ENCODE assay signal across 11 mouse cellular contexts in the genomic region with DNA sequence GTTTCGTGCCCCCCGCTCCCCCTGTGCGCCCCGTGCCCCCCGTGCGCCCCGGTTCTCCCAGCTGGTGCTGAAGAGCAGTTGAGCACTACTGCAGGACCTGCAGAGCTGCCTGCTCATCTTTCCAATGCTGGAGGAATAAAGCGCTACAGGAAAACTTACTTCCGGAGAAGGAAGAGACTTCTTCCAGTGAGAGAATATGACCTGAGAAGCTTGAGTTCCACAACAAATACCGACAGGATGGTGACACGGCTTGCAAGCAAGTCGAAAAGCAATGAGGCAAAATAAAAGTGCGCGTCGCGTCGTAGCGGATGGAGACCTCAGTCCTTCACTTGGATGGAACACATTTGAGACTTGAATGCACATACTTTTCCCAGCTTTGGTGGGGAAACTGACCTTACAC. TPM values are rescaled to one million over a fixed set of nuclear protein-coding genes. Genes with fewer than 3 reads are reported as not detected.
DNase-seq lines count a peak whose midpoint lies in the region; ATAC-seq lines count a peak whose summit lies in the region.
"Had no signal": no experiment of that assay in that cellular context is flagged by ENCODE, and none has a peak within 500 bp of the region (broad histone marks: within the 10 kb centered on the region; RNA-seq: fewer than 3 reads in every experiment).

No protein-coding gene starts in this region.

- H3K36me3 ChIP-seq in heart, embryonic 12.5 days: peaks cover 24% of the 10 kb centered on the region
- peaks cover 2% of the 10 kb centered on the region; the same call in 1 of the 2 replicates for H3K36me3 ChIP-seq in forebrain, embryonic 16.5 days (ENCODE audit: control insufficient read depth, insufficient read depth)
- H3K36me3 ChIP-seq in midbrain, embryonic 13.5 days: peaks cover 28% of the 10 kb centered on the region
- H3K36me3 ChIP-seq: liver, embryonic 12.5 days had no signal

- no peak for DNase-seq in heart, adult 18-20 months
- peak; percentile 58 for DNase-seq in R1 (ENCODE audit: low read depth, low spot score)
- DNase-seq in frontal cortex, postnatal 25 days (ENCODE audit: low spot score in 2 of 2): no peak
- no peak for DNase-seq in adrenal gland, adult 2 months
- no peak for DNase-seq in kidney, adult 11 months

- H3K9me3 ChIP-seq in heart, embryonic 12.5 days (replicated peaks): no peaks in the 10 kb centered on the region
- H3K9me3 ChIP-seq in forebrain, embryonic 16.5 days (ENCODE audit: control insufficient read depth, low read length): no peaks in the 10 kb centered on the region
- no peaks in the 10 kb centered on the region for H3K9me3 ChIP-seq in midbrain, embryonic 13.5 days
- H3K9me3 ChIP-seq: liver, embryonic 12.5 days had no signal

- peak overlapping the region; percentile 59 for H3K4me2 ChIP-seq in heart, embryonic 12.5 days
- peak overlapping the region; percentile 16; the same call in 1 of the 2 replicates for H3K4me2 ChIP-seq in forebrain, embryonic 16.5 days (ENCODE audit: low read length)
- H3K4me2 ChIP-seq in midbrain, embryonic 13.5 days (replicated peaks): peak overlapping the region; percentile 55
- H3K4me2 ChIP-seq: liver, embryonic 12.5 days had no signal

- peaks cover 13% of the 10 kb centered on the region for H3K27me3 ChIP-seq in heart, embryonic 12.5 days (replicated peaks)
- peaks cover 5% of the 10 kb centered on the region; the same call in 1 of the 2 replicates for H3K27me3 ChIP-seq in forebrain, embryonic 16.5 days (replicated peaks; ENCODE audit: control insufficient read depth, insufficient read depth, low read length)
- H3K27me3 ChIP-seq in midbrain, embryonic 13.5 days: peaks cover 16% of the 10 kb centered on the region

- H3K4me1 ChIP-seq in heart, embryonic 12.5 days (replicated peaks): no peaks in the 10 kb centered on the region
- 0 out of 2 replicates have a peak, but pooled peaks cover 3% of the 10 kb centered on the region for H3K4me1 ChIP-seq in forebrain, embryonic 16.5 days (replicated peaks; ENCODE audit: control insufficient read depth, insufficient read depth, low read length)
- H3K4me1 ChIP-seq in midbrain, embryonic 13.5 days (replicated peaks): 0 out of 2 replicates have a peak, but pooled peaks cover 3% of the 10 kb centered on the region
- H3K4me1 ChIP-seq: liver, embryonic 12.5 days had no signal

- 37% methylated on average over 18 of the region's 18 CpGs for WGBS in heart, embryonic 12.5 days
- WGBS in forebrain, embryonic 16.5 days: 36% methylated on average over 18 of the region's 18 CpGs
- 37% methylated on average over 18 of the region's 18 CpGs for WGBS in midbrain, embryonic 13.5 days

- H3K4me3 ChIP-seq in heart, embryonic 12.5 days: peak overlapping the region; percentile 24
- 0 out of 2 replicates have a peak overlapping the region, but pooled peaks have one; percentile 15 for H3K4me3 ChIP-seq in forebrain, embryonic 16.5 days (replicated peaks; ENCODE audit: low read length)
- peak overlapping the region; percentile 29 for H3K4me3 ChIP-seq in midbrain, embryonic 13.5 days (replicated peaks)
- H3K4me3 ChIP-seq: liver, embryonic 12.5 days had no signal

- H3K9ac ChIP-seq in heart, embryonic 12.5 days: no peak overlapping the region
- H3K9ac ChIP-seq in forebrain, embryonic 16.5 days (replicated peaks; ENCODE audit: low read depth, low read length): no peak overlapping the region
- no peak overlapping the region for H3K9ac ChIP-seq in midbrain, embryonic 13.5 days (replicated peaks)
- H3K9ac ChIP-seq: liver, embryonic 12.5 days had no signal

- H3K27ac ChIP-seq in heart, embryonic 12.5 days (ENCODE audit: poor library complexity, severe bottlenecking): no peak overlapping the region
- no peak overlapping the region for H3K27ac ChIP-seq in forebrain, embryonic 16.5 days (ENCODE audit: low read length)
- no peak overlapping the region for H3K27ac ChIP-seq in midbrain, embryonic 13.5 days
- H3K27ac ChIP-seq: liver, embryonic 12.5 days had no signal

- no peak for ATAC-seq in heart, embryonic 12.5 days (ENCODE audit: insufficient number of reproducible peaks, low FRiP score)
- no peak for ATAC-seq in forebrain, embryonic 16.5 days
- ATAC-seq in midbrain, embryonic 13.5 days: no peak
- ATAC-seq: activated CD4-positive, CD25-positive, alpha-beta regulatory T cell, adult 4 months; liver, embryonic 12.5 days had no signal

RNA-seq across cellular contexts. Expression of a gene that starts 36.6 kb away (rescaled TPM):
- 9.2 and 10.7 TPM in 2 replicates for polyA plus RNA-seq in heart, embryonic 12.5 days (2016; fragmentation: Nextera tagmentation; extraction: Ambion mirVana)
- total RNA-seq in heart, adult 18-20 months (2021): under 1 TPM; 0.22 to 0.41 TPM
- 24.4 and 29.0 TPM in 2 replicates for polyA plus RNA-seq in forebrain, embryonic 16.5 days (2015; fragmentation: Nextera tagmentation; extraction: Ambion mirVana)
- polyA plus RNA-seq in midbrain, embryonic 13.5 days (2015; fragmentation: Nextera tagmentation; extraction: Ambion mirVana): 47.9 and 49.6 TPM in 2 replicates
- 10 to 100 TPM in 1 of 2 experiments, 1 to 10 TPM in 1; 8.6 to 13.6 TPM for total RNA-seq in adrenal gland, adult 2 months (2021)
- 0.37 and 1.4 TPM in 2 replicates for polyA plus RNA-seq in adrenal gland, adult 2 months (2012; rRNA removed)
- total RNA-seq: neutrophil, adult 5-6 weeks had no signal
- polyA plus RNA-seq: activated CD4-positive, CD25-positive, alpha-beta regulatory T cell, adult 4 months had no signal
